Mouse (Mus musculus) leukemia stem cell, adult 10-12 weeks (primary cell): Measurements from ENCODE around the gene Mst1r. TPM values are rescaled to one million over a fixed set of nuclear protein-coding genes. Genes with fewer than 3 reads are reported as not detected.

Source experiments
- polyA plus RNA-seq: library from polyadenylated mRNA; stranded (reverse); fragments of >175 nt; gene quantifications from 2 replicates; pipeline ENCODE4 v1.2.3, GENCODE M21; 2012; ENCODE audit warnings: low replicate concordance

Gene Mst1r
- polyA plus RNA-seq: 11.4 and 21.0 TPM in 2 replicates

DNA sequence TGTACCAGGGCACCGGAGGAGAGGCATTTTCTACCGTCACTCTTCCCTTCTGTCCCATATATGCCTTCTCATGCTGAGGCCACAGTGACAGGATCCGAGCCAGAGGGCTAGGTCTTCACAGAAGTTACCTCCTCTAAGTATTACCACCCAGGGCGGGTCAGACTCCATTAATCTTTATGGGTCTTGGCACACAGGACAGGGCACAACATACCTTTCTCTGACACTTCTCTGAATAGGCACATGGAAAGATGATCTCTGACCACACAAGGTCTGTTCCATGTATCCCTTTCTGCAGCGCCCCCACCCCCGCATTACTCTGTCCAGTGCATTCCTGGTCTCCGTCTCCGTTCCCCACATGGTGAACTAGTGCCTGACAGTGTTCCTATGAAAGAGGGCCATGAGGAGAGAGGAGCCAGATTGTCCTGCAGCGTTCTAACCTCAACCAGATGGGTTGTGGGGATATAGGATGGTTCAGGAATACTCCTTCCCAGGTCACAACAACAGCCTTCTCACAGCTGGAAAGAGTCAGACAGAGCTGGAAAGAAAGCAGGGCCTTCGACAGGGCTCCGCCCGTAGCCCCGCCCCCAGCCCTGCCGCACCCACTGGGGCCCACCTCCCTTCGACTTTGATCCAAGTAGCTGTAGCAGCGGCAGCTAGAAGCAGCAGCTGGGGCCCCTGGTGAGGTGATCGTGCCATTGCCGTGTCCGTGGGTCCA, at the start of gene Mst1r:
TSS of gene Mst1r (plus strand) at position 622 of the 715 bp plus-strand sequence.

DNA sequence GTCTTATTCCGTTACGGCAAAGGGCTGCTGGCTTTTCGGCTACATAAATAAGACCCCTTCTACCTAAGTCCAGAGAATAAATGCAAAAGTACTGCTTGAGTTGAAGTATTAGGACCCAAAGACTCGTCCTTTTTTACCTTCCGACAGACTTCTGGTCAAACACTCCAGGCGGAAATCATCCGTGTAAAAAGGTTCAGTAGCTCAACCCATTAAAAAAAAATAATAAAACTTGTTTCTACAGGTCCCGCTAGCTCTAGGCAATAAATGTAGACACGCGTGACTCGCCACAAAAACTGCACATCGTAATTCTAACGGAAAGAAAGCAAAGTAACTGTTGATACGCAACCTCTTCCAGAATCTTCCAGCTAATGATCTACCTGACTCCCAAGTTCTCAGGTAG, 33.5 kb upstream of the Mst1r start, which contains the start of gene Rbm6:
TSS of gene Rbm6 (minus strand) at position 101 of the 400 bp plus-strand sequence.

DNA sequence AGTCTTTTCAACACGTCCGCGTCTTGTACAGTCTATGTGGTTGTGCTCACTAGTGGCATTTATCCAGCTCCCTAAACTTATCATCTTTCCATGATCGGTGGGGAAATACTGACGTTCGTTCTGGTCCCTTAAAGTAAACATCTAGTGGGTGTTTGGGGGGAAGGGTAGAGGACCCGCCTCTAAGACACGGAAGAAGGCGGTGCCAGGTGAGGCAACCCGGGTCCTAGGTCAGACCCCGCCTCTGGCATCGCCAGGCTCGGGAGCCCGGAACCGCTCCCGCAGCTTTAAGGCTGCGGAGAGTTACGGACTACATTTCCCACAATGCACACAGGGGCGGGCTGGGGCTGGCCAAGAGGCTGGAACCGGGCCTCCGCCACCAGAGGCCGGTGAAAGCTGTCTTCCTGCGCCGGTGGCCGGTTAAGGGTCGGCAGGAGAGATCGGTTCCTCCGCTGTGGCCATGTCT, 18.8 kb upstream of the Mst1r start, which contains the start of gene Mon1a:
TSS of gene Mon1a (plus strand) at position 348 of the 463 bp plus-strand sequence.

DNA sequence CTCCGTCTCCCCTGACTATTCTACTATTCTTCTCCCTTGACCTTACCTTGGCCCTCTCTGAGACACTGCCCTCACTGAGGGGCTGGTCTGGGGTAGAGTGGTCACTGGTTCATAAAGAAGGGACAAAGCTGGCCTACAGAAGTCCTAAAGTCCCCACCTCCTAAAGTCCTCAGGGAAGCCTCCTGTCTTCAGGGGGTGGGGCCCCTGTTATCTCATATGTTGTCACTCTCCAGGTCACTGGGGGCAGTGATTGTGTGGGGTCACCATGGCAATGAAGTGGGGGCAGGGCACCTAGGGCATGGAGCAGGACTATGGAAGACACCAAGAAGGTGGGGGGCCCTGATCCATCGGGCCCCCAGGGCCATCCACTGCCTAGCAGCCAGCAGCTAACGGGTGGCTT, 21.5 kb downstream of the Mst1r start, which contains the start of gene Actl11:
TSS of gene Actl11 (plus strand) at position 301 of the 400 bp plus-strand sequence.

DNA sequence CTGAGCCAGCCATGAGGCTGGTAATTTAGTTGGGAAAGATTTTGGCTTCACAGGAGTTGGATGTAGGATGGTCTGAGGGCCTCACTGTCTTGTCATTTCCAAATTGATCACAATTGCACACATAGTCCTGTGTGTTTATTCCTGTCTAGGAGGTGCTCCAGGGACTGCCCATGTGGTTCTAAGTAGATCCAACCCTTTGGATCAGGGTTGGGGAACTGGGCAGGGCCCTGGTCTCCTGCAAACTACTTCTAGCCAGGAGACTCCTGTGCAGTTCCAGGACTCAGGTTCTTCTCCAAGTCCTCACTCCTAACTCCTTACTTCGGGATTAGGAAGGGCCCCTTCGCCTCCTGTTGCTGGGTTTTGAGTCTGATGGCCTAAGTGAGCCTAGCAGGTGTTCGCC, 28.7 kb downstream of the Mst1r start, which contains the start of gene Camkv:
TSS of gene Camkv (plus strand) at position 301 of the 400 bp plus-strand sequence.

DNA sequence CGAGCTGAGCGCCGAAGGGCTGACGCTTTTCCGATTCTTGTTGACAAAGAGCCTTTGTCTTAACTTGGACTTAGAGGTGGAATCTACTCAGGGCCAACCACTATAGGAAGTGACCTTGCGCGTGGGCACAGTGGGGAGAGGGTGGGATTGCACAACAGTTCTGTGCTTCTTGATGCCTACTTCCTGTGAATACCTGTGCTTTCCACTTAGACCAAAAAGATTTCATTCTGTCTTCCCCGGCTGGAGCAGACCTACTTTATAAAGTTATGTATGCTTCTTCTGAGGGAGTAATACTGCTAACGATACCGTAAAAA, 43.2 kb downstream of the Mst1r start, which contains the start of gene Traip:
TSS of gene Traip (plus strand) at position 215 of the 314 bp plus-strand sequence.

Other genes with a start within 250 kb of the Mst1r start
- gene Slc38a3, start 237.3 kb upstream of the Mst1r start, polyA plus RNA-seq: not detected in 2 replicates
- not detected in 2 replicates for gene Gnat1, start 227.2 kb upstream of the Mst1r start, polyA plus RNA-seq
- 7.2 and 12.4 TPM in 2 replicates for gene Sema3f, start 196.4 kb upstream of the Mst1r start, polyA plus RNA-seq
- 23.3 and 38.8 TPM in 2 replicates for gene Rbm5, start 135.9 kb upstream of the Mst1r start, polyA plus RNA-seq
- gene Rbm6, start 33.6 kb upstream of the Mst1r start, polyA plus RNA-seq: 10.8 and 14.4 TPM in 2 replicates
- 14.0 and 30.7 TPM in 2 replicates for gene Mon1a, start 18.7 kb upstream of the Mst1r start, polyA plus RNA-seq
- not detected in 2 replicates for gene Actl11, start 21.6 kb downstream of the Mst1r start, polyA plus RNA-seq
- not detected in 2 replicates for gene Camkv, start 28.8 kb downstream of the Mst1r start, polyA plus RNA-seq
- gene Traip, start 43.3 kb downstream of the Mst1r start, polyA plus RNA-seq: 2.7 and 6.5 TPM in 2 replicates
- 76.8 and 118 TPM in 2 replicates for gene Uba7, start 68.6 kb downstream of the Mst1r start, polyA plus RNA-seq
- 0.18 and 0.74 TPM in 2 replicates for gene Gm20661, start 76.2 kb downstream of the Mst1r start, polyA plus RNA-seq
- gene Inka1, start 79.0 kb downstream of the Mst1r start, polyA plus RNA-seq: 50.5 and 70.3 TPM in 2 replicates
- 2.4 and 4.9 TPM in 2 replicates for gene Cdhr4, start 85.6 kb downstream of the Mst1r start, polyA plus RNA-seq
- gene Gm20662, start 89.5 kb downstream of the Mst1r start, polyA plus RNA-seq: 0.19 and 0.35 TPM in 2 replicates
- gene Ip6k1, start 95.6 kb downstream of the Mst1r start, polyA plus RNA-seq: 72.3 and 72.6 TPM in 2 replicates
- 2.6 and 31.6 TPM in 2 replicates for gene Gmppb, start 142.4 kb downstream of the Mst1r start, polyA plus RNA-seq
- 0.14 and 1.2 TPM in 2 replicates for gene Amigo3, start 146.3 kb downstream of the Mst1r start, polyA plus RNA-seq
- gene Mst1, start 173.6 kb downstream of the Mst1r start, polyA plus RNA-seq: 8.1 and 8.2 TPM in 2 replicates
- 173 and 722 TPM in 2 replicates for gene Rnf123, start 176.5 kb downstream of the Mst1r start, polyA plus RNA-seq
- gene Apeh, start 187.7 kb downstream of the Mst1r start, polyA plus RNA-seq: 69.6 and 170 TPM in 2 replicates